Mouse (Mus musculus): Measurements from ENCODE around the gene Atg9a. TPM values are rescaled to one million over a fixed set of nuclear protein-coding genes. Genes with fewer than 3 reads are reported as not detected.
A peak's percentile ranks its signal among the peaks of the same experiment; 100 is the strongest.

The Atg9a gene
- total RNA-seq, 1 experiment from 2014 or later: 20.4 TPM

DNA sequence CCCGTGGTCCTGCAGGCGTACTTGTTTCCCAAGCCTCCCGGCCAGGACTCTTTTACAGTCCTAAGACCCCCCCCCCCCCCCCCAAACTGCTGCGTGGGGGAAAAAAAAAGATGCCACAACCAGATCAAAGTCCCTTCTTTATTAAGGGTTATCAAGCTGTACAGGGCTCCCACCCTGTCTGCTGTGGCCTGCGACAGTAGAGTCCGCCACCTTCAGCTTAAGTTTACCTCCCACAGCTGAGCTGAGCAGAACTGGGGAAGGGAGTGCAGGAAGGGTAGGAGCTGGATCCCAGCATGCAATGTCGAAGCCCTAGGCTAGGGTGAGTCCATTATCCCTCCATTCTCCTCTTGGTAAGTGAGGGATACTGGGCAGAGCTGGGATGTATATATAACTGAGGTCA lies 11.3 kb downstream of the Atg9a start:
- no peak for ATAC-seq (replicated peaks; ENCODE audit: insufficient number of reproducible peaks, low FRiP score, low TSS enrichment, poor library complexity, severe bottlenecking)

DNA sequence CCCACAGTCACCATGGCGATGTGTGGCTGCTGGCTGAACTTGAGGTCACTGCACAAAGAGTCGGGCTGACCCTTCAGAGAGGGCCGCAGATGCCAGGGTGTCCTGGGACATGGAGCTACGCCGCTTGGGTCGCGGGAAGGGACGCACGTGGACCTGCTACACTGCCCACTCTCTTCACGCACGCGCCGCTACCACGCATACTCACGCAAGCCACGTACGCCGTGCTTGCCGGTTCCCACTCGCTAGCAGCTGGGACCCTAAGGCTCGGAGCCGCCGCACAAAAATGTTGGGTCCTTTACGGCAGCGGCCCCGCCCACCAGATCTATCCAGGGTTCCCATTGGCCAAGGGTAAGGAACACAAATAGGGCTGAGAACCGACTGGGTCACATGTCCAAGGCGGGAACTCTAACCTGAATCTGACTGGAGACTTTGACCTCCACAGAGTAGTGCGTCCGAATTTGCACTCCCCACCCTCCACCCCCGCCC lies 11.8 kb downstream of the Atg9a start, which contains the start of gene Abcb6:
Abcb6 (minus strand) TSS at position 288 of the 486 bp plus-strand sequence.
- peak; percentile 87 for ATAC-seq (replicated peaks; ENCODE audit: insufficient number of reproducible peaks, low FRiP score, low TSS enrichment, poor library complexity, severe bottlenecking)

DNA sequence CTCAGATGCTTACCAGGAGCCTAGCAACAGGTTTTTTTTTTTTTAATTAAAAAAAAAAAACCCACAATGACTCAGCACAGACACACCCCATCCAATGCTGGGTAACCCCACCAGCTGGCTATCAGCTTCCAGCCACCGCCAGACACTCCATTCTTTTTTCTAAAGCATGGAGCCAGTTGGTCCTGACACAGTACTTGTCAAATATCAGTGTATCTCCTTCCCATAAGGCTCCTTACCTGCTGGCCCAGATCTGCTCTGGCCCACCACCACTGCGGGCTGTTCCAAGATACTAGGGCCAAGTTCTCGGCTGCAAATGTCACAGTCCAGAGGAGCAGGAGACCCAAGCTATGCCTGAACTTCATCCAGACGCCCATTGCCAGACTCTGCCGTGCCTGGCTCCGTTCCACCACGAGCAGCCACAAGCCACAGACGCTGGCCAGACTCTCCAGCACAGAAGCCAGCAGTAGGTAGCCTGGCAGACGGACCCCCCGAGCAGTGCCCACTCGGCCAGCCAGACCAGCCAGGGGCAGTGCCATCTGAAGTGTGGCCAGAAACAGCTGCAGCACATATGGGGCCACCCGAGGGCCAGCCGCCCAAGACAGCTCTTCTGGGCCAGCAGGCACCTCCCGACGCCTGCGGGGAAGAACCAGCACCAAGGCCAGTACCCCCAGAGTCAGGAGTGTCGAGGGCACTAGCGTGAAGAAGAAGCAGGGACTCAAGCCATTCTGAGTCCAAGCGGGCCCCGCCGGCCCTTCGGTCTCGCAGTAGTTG lies 12.5 kb downstream of the Atg9a start:
- peak; percentile 27 for ATAC-seq (replicated peaks; ENCODE audit: insufficient number of reproducible peaks, low FRiP score, low TSS enrichment, poor library complexity, severe bottlenecking)

DNA sequence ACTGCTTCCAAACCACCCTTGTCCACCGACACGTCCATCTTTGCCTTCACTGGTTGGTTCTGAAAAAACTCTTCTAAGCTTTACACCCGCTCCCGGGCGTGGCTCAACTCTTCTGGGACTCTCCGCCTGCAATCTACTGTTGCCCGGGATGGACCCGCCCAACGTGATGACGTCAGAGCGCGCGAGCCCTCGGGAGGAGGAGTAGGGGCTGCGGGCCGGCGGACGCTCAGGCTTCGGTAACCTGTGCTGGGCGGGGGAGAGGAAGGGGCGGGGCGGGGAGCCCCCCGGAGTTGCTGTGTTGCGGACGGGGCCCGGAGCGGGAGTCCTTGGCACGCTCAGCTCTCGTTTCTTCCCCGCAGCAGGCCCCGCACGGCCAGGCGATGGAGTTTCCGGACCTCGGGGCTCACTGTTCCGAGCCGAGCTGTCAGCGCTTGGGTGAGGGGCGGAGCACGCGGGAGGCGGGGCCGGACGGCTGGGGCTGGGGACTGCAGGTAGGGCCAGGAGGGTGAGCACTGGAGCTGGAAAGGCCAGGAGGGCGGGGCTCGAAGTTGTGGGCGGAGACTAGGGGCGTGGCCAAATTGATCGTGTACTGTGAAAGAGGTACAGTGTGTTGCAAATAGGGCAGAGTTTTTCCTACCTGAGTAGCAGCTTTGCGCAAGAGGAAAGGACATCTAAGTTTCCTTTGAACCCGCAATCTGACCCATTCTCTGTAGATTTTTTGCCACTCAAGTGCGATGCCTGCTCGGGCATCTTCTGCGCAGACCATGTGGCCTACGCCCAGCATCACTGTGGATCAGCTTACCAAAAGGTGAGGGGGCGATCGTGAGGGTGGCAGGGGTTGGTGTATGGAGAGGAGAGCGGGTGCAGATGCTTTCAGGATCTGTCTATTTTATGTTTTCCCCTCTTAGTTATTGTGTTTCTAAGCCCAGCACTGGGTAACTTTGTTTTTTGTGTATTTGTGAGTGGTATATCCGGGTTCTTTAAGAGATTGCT lies 23.2 kb downstream of the Atg9a start, which contains the start of gene Zfand2b:
Zfand2b (plus strand) TSS at position 175 of the 993 bp plus-strand sequence.
- peak; percentile 91 for ATAC-seq (replicated peaks; ENCODE audit: insufficient number of reproducible peaks, low FRiP score, low TSS enrichment, poor library complexity, severe bottlenecking)

DNA sequence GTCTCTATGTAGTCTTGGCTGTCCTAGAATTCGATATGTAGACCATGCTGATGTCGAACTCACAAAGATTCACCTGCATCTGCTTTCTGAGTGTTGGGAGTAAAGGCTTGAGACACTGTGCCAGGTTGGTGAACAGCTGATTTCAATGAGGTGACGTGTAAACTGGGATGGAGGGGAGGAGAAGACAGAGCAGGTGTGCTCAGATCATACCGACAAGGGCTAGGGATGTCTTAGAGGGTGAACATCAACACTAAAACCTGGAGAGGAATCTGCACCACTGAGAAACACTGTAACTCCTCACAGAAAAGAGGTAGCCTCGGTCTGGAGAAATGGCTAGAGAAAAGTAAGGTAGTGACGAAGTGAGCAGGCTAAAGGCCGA lies 23.9 kb downstream of the Atg9a start:
- ATAC-seq (replicated peaks; ENCODE audit: insufficient number of reproducible peaks, low FRiP score, low TSS enrichment, poor library complexity, severe bottlenecking): no peak

DNA sequence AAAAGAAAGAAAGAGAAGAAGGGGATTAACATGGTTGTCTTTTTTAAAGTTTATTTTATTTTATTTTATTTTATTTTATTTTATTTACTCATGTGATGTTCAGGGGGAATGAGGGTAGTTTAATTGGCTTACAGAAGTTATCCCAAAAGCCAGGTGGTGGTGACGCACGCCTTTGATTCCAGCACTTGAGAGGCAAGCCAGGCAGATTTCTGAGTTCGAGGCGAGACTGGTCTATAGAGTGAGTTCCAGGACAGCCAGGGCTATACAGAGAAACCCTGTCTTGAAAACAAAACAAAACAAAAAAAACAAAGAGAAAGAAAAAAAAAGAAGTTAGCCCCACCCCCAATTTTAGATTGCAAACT lies 31.8 kb downstream of the Atg9a start:
- ATAC-seq (replicated peaks; ENCODE audit: insufficient number of reproducible peaks, low FRiP score, low TSS enrichment, poor library complexity, severe bottlenecking): no peak

DNA sequence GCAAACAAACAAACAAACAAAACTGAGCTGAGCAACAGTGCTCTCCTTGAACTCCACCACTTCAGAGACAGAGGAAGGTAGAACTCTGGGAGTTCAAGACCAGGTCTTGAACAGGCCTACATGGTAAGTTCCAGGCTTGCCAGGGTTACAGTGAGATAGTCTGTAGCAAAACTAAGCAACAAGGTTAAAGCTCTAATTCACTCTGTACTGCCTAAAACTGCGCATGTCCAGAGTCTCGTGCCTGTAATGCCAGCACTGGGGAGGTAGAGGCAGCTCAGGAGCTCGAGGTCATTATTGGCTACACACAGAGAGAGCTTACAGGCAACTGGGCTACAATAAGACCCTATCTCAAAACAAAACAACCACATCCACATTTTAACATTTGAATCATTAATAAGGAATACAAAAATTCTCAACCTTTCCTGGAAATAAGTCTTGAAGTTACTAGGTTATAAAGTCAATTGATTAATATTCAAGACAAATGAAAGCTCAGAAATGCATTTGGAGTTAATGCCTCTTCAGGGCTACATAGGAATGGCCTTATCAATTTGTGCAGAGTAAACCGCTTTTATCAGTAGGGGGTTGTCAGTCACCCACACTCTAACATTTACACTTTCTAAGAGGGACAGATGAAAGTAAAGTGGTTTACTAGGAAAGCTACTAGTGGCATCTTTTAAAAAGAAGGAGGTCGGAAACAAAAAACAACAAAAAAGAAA lies 32.3 kb downstream of the Atg9a start:
- ATAC-seq (replicated peaks; ENCODE audit: insufficient number of reproducible peaks, low FRiP score, low TSS enrichment, poor library complexity, severe bottlenecking): no peak

DNA sequence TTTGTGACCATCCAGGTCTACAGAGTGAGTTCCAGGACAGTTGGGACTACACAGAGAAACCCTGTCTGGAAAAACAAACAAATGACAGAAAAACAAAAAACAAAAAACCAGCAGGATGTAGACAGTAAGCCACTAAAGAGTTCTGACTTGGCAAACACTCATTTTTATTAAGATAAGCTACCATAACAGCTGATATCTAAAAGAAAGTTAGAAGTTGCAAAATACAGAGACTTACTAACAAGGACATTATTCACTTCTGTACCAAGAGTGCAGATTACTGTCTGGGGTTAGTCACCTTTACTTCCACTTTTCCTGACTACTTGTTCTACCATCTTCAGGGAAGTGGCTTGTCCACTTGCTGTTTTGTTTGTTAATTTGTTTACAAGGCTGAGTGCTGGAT lies 33.0 kb downstream of the Atg9a start:
- no peak for ATAC-seq (replicated peaks; ENCODE audit: insufficient number of reproducible peaks, low FRiP score, low TSS enrichment, poor library complexity, severe bottlenecking)

DNA sequence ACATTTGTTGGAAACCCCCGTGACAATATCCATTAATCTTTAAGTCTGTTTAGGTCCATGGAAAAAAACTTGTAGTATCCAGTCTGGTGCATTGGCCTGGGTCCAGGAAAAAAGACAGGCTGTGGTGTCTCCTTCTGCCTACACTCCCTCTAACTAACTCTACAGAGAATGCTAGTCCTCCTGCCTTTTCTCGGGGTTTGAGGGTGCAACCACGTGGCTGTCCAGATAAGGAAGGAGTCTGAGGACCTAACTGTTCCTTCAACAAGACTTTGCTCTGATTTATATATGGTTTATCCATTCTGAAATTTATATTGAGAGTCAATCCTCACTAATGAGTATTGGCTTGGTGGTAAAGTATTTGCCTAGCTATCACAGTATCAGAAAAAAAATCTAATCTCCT lies 36.2 kb downstream of the Atg9a start:
- no peak for ATAC-seq (replicated peaks; ENCODE audit: insufficient number of reproducible peaks, low FRiP score, low TSS enrichment, poor library complexity, severe bottlenecking)

DNA sequence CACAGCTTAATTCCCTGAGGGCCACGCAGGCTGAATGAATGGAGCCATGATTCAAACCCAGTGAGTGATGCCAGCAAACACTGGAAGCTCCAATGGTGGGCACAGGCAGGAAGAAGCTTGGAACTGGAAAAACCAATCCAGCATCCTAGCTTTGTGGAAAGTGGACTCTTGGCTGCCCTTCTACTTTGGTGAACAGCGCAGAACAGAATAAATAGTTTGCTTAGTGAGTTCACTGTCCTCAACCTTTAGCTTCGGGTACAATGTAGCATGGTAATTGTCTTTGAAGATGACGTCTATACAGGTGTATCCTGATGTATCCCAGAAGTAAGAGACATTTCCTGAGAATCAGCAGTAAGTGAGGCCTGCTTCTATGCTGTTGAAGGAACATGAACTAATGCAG lies 43.3 kb downstream of the Atg9a start:
- ATAC-seq (replicated peaks; ENCODE audit: insufficient number of reproducible peaks, low FRiP score, low TSS enrichment, poor library complexity, severe bottlenecking): no peak

DNA sequence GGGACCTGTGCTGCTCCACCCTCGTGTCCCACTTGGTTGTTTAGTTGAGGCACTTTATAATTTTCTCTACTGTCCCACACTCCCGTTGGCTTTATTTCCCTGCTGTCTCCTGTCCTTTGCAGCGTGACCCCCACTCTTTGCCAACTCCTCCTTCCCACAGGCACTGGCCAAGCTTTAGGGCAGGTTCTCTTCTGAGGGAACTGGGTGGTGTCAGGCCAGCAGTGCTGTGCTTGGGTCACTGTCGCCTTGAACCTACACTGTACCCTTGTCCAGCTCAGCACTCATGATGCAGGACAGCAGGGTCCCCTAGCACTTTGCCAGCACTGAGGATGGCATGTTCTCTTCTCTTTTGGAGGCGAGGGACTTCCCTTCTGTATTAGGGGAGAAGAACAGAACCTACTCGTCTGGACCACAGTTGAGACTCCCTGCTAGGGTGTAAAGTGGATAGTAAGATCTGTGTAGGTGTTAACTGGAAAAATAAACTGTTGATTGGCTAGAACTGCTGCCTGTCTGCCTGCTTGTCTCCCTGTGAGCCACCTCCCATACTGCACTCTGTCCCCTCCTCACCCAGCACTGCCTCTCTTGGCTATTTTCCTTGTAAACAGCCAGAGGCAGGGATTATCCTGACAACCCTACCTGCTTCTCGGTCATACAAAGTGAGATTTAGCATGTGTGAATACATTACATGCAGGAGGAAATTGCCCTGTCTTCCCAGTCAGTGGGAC lies 44.4 kb downstream of the Atg9a start:
- ATAC-seq (replicated peaks; ENCODE audit: insufficient number of reproducible peaks, low FRiP score, low TSS enrichment, poor library complexity, severe bottlenecking): no peak

DNA sequence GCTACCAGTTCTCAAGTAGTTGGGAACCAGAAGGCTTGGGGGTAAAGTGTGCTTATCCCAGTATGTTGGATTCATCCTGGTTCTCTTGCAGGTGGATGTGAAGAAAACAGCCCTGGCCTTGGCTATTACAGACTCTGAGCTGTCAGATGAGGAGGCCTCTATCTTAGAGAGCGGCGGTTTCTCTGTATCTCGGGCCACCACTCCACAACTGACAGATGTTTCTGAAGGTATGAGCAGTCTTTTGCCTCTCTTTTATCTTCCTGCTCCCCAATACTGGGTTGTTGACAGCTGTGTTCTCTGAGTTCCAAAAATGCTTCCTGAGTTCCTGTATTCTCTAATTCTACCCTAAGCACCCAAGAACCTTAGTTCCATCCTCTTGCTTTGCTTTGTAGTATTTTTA lies 46.4 kb downstream of the Atg9a start:
- no peak for ATAC-seq (replicated peaks; ENCODE audit: insufficient number of reproducible peaks, low FRiP score, low TSS enrichment, poor library complexity, severe bottlenecking)

DNA sequence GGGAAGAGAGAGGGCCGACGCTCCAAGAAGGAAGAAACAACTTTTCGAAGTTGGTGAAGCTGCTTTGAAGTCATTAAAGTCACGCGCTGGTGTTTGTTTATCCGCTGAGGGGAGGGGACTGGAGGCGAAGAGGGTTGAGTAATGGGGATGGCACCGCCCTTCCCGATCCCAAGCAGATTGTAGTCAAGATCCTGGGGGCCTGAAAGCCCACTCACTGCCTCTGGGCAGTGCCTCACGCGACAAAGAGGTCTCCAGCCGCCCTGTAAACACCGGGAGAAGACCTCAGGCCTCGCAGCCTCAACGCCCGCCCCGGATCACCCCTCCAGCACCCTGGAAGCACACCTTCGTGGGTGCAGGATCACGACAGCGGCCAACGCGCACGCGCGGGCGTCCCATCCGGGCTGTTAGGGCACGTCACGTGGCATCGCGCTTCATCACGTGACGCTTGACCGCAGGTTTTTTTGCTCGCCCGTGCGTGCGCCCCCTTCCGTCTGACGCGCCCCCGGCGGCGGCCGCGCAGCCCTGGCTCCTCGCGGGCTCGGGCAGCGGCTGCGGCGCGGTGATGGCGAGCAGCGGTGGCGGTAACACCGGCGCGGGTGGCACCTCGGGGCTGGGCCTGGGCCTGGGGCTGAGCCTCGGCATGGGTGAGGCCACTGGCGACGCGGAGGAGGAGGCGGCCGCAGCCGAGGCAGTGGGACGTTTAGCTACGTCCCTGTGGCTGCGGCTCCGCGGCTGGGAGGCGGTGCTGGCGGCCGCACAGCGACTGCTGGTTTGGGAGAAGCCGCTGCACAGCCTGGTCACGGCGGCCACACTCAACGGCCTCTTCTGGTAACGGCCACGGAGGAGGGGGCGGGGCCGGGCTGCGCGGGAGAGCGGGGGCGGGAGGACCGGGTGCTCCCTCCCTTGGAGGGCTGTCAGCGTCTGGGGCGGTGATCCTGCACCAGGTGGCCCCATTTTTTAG lies 49.4 kb downstream of the Atg9a start, which contains the start of the genes Cnppd1 and Retreg2:
Cnppd1 (minus strand) TSS at position 411 of the 961 bp plus-strand sequence.
Retreg2 (plus strand) TSS at position 478 of the 961 bp plus-strand sequence.
- ATAC-seq (replicated peaks; ENCODE audit: insufficient number of reproducible peaks, low FRiP score, low TSS enrichment, poor library complexity, severe bottlenecking): peak; percentile 60

DNA sequence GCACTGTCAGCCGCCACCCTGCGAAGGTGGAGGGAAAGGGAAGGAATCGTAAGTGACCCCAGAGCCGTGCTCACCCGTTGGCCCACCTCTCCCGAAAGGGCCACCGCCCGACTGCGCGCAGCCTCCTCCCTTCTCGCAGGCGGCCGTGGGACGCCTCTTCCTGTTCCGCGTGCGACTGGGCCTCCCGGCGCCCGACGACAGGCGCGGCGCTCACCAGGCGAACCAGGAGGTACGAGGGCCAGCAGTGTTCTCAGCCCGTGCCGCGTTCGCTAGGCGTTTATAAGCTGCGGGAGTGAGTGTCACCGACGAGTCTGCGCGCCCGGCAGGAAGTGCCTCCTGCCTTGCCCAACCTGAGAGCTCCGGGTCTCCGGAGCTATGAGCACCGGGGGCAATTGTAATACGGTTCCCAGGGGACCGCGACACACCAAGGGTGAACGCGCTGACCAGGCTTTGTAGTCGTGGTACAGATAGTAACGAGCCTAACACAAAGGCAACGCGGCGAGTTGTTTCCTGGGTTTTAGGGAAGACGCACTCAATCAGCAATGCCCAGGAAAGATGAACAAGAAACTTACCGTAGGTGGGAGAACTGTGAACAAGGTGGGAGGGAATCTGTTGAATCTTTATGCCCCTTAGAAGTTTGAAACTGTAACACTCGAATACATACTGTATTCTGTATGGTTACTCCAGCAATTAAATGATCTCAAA lies 50.4 kb downstream of the Atg9a start:
- peak; percentile 39 for ATAC-seq (replicated peaks; ENCODE audit: insufficient number of reproducible peaks, low FRiP score, low TSS enrichment, poor library complexity, severe bottlenecking)

DNA sequence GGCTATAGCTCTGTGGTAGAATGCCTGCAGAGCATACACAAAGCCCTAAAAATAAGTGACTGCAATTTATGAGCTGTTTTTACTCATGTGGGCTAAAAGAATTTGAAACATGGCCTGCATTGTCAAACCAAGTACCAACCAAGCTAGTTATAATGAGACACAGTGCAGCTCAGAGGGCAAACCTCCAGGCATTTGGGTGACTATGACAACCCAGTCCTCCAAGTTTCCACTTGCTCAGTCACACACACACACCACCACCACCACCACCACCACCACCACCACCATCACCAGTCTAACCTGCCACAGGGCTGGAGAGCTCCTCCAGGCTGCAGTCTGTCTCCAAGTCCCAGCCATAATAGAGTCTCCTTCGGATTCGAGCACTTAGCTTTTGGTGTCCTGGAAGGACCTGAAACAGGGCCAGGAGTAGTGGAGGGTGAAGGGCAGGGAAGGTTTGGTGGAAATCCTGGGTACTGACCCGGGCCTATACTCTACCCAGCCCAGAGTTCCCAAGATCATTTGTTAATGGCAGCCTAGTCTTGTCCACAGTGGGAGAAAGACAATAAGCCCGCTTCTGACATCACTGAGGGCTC lies 51.3 kb downstream of the Atg9a start:
- ATAC-seq (replicated peaks; ENCODE audit: insufficient number of reproducible peaks, low FRiP score, low TSS enrichment, poor library complexity, severe bottlenecking): no peak

DNA sequence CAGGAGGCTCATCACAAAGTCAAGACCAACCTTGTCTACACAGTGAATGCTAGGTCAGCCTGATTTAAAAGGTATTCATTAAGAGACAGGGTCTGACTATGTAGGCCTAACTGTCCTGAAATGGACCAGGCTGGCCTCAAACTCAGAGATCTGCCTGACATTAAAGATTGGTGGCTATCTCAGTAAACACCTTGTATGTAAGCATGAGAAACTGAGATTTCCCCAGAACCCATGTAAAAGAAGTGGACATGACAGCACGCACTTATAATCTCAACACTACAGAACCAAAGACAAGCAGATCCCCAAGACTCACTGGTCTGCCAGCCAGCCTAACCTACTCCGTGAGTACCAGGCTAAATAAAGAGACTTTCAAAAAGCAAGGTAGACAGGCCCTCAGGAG lies 53.5 kb downstream of the Atg9a start:
- ATAC-seq (replicated peaks; ENCODE audit: insufficient number of reproducible peaks, low FRiP score, low TSS enrichment, poor library complexity, severe bottlenecking): no peak
